Mouse (Mus musculus) G1E (cell line): ENCODE measurements at regions not wholly inside any gene's neighbourhood (a gene's known extent, or its start where the extent isn't known, plus 50 kb on each side); places are given as distances from the start of the nearest gene placed in this dataset.
"Not testable (repeated sequence)": the region's sequence is repeated elsewhere in the genome, so short reads cannot be mapped to it uniquely, and the experiment has no call there.

Source experiments
- ATAC-seq: 2 replicates; pipeline ENCODE4 v1.8.0; 2016; ENCODE audit warnings: mild to moderate bottlenecking; ENCODE audit not compliant: insufficient number of reproducible peaks, poor library complexity, low FRiP score, severe bottlenecking; ENCODE audit errors: extremely low read depth
- DNase-seq: peaks from one replicate; pipeline ENCODE4 v3.0.0; 2012; ENCODE audit warnings: low spot score
- H3K27me3 ChIP-seq: 2 replicates; pipeline ENCODE4 v1.6.1; 2012; ENCODE audit warnings: mild to moderate bottlenecking, low read length, inconsistent platforms; ENCODE audit not compliant: insufficient read depth
- H3K36me3 ChIP-seq: replicated peaks from 2 replicates; pipeline ENCODE3; 2012; ENCODE audit warnings: mild to moderate bottlenecking, inconsistent platforms
- H3K4me1 ChIP-seq: 2 replicates; pipeline ENCODE4 v1.6.1; 2012; ENCODE audit warnings: low read depth, low read length, inconsistent platforms, mixed read lengths; ENCODE audit not compliant: insufficient read depth
- H3K4me3 ChIP-seq: 2 replicates; pipeline ENCODE4 v1.5.1; 2012; ENCODE audit warnings: low read depth, mild to moderate bottlenecking, inconsistent platforms, low read length, moderate library complexity, mixed read lengths
- H3K9me3 ChIP-seq: replicated peaks from 2 replicates; pipeline ENCODE4 v1.6.1; 2012; ENCODE audit warnings: inconsistent platforms
- CTCF ChIP-seq: IDR thresholded peaks from 2 replicates; pipeline ENCODE4 v1.5.1; 2012; ENCODE audit warnings: low read depth, low read length, inconsistent platforms, mixed read lengths
- GATA1 ChIP-seq: IDR thresholded peaks from 2 replicates; pipeline ENCODE4 v1.6.1; 2012; ENCODE audit warnings: borderline replicate concordance, low read length, inconsistent platforms, mixed read lengths
- GATA2 ChIP-seq: IDR thresholded peaks from 2 replicates; pipeline ENCODE4 v1.6.1; 2012; ENCODE audit warnings: low read depth, low read length, inconsistent platforms, borderline replicate concordance
- POLR2AphosphoS5 ChIP-seq: IDR thresholded peaks from 2 replicates; pipeline ENCODE4 v1.6.1; 2012; ENCODE audit warnings: low read depth, low read length, inconsistent platforms; ENCODE audit not compliant: insufficient replicate concordance
- TAL1 ChIP-seq: conservative IDR thresholded peaks from 2 replicates; pipeline ENCODE4 v1.6.1; 2012; ENCODE audit warnings: low read depth, low read length, inconsistent platforms, mixed read lengths

DNA sequence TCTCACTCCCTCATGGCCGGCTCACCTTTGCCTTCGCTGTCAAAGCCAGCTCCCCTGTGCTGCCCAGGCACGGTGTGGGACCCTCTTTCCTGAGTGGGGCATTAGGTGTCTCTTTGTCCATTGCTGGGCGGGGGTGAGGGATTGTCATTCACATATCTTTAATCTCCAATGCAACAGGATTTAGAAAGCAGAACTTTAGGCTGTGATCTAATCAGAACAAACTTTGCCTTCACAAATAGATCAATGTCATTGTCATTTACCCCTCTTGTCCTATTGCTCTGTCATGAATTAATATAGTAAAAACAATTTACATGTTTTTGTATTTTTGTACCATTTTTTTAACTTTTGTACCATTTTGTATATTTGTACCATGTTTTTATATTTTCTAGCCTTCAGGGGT, 254.7 kb upstream of the Pik3r1 start:
- no peaks in the 10 kb centered on the region for H3K9me3 ChIP-seq
- H3K4me3 ChIP-seq: no peak overlapping the region
- TF ChIP-seq GATA2: no peak
- TF ChIP-seq CTCF: no peak
- TF ChIP-seq TAL1: no peak
- no peak for TF ChIP-seq GATA1
- no peak for TF ChIP-seq POLR2AphosphoS5
- H3K36me3 ChIP-seq: no peaks in the 10 kb centered on the region
- no peak for DNase-seq
- H3K4me1 ChIP-seq: no peaks in the 10 kb centered on the region; the same call in 1 of the 2 replicates
- H3K27me3 ChIP-seq: peaks cover 9% of the 10 kb centered on the region
- ATAC-seq: no peak

GRCm38 (mm10) chr13:102023624-102024023, 255.6 kb upstream of the Pik3r1 start:
- TF ChIP-seq GATA2: no peak
- no peak for TF ChIP-seq GATA1
- no peak for TF ChIP-seq TAL1
- TF ChIP-seq CTCF: no peak
- no peak for TF ChIP-seq POLR2AphosphoS5
- no peak overlapping the region for H3K4me3 ChIP-seq
- ATAC-seq: no peak
- peaks cover 9% of the 10 kb centered on the region for H3K27me3 ChIP-seq
- no peaks in the 10 kb centered on the region; the same call in 1 of the 2 replicates for H3K4me1 ChIP-seq
- DNase-seq: no peak
- no peaks in the 10 kb centered on the region for H3K9me3 ChIP-seq
- no peaks in the 10 kb centered on the region for H3K36me3 ChIP-seq

DNA sequence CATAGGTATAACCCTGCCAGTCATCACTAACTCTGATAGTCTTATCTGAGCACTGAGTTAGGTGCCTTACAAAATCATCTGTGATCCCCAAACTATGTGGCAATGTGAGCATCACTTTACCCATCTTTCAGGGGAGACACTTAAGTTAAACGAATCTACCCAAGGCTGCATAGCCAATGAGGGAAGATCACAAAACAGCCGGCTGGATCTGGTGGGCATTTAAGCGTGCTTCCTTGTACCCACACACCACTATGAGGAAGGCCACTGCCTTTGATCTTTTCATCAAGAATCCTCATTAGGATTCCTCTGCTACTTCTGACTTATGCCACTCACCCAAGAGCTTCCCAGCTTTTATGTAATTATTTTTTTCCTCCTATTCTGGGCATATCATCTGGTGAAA, 257.1 kb upstream of the Pik3r1 start:
- H3K27me3 ChIP-seq: peaks cover 9% of the 10 kb centered on the region
- ATAC-seq: no peak
- DNase-seq: no peak

GRCm38 (mm10) chr13:102025547-102025946, 257.5 kb upstream of the Pik3r1 start:
- not testable (repeated sequence) for DNase-seq, ATAC-seq, H3K9me3 ChIP-seq, H3K36me3 ChIP-seq, H3K4me1 ChIP-seq, H3K27me3 ChIP-seq, H3K4me3 ChIP-seq

More for the DNA sequence above, 257.1 kb upstream of the Pik3r1 start:
- no peaks in the 10 kb centered on the region for H3K36me3 ChIP-seq
- H3K9me3 ChIP-seq: no peaks in the 10 kb centered on the region
- H3K4me1 ChIP-seq: no peaks in the 10 kb centered on the region; the same call in 1 of the 2 replicates
- H3K4me3 ChIP-seq: no peak overlapping the region
- TF ChIP-seq CTCF: no peak

- Histone ChIP-seq H3K27me3 (peaks cover 16% of the 10 kb centered on the region), H3K4me3 (no peak overlapping the region), H3K9me3 (no peaks in the 10 kb centered on the region), H3K4me1 (no peaks in the 10 kb centered on the region), H3K36me3 (no peaks in the 10 kb centered on the region)
- DNase-seq: no peak
- no peak for TF ChIP-seq CTCF
- no peak for TF ChIP-seq TAL1
- TF ChIP-seq POLR2AphosphoS5: no peak
- no peak for TF ChIP-seq GATA2
- no peak for TF ChIP-seq GATA1
- ATAC-seq: no peak
Observed at GRCm38 (mm10) chr13:102031416-102031815, 263.4 kb upstream of the Pik3r1 start.

DNA sequence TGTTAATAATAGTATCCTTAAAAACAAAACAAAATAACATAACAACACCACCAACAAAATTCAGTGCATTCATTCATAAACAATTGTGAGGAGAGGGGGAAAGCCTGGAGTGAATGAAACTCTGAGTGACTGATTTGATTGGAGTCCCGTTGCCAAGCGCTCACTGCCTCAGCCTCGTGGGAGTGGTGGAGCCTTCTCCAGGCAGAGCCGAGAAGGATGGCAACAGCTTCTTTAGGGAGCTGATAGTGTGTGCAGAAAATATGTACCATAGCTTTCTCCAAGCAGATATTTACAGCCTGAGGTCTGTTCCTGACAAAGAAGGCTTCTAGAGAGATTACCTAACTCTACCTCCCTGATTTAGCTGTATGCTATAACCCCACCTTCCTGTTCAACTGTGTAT, 266.5 kb upstream of the Pik3r1 start:
- H3K27me3 ChIP-seq: peaks cover 11% of the 10 kb centered on the region
- no peak overlapping the region for H3K4me3 ChIP-seq
- H3K36me3 ChIP-seq: no peaks in the 10 kb centered on the region
- H3K4me1 ChIP-seq: no peaks in the 10 kb centered on the region
- H3K9me3 ChIP-seq: no peaks in the 10 kb centered on the region
- DNase-seq (no peak), ATAC-seq (no peak)
- TF ChIP-seq TAL1: no peak
- no peak for TF ChIP-seq POLR2AphosphoS5
- TF ChIP-seq GATA1: no peak
- TF ChIP-seq CTCF: no peak
- no peak for TF ChIP-seq GATA2

GRCm38 (mm10) chr13:102036001-102036400, 268.0 kb upstream of the Pik3r1 start:
- Histone ChIP-seq H3K36me3 (no peaks in the 10 kb centered on the region), H3K4me3 (no peak overlapping the region), H3K4me1 (no peaks in the 10 kb centered on the region), H3K9me3 (no peaks in the 10 kb centered on the region), H3K27me3 (peaks cover 11% of the 10 kb centered on the region)
- TF ChIP-seq GATA2 (no peak), CTCF (no peak), TAL1 (no peak)
- DNase-seq (no peak), ATAC-seq (no peak)
